Mouse (Mus musculus) lung, adult 2 months (tissue): ENCODE results near the gene Rnf11.

ENCODE experiments used
- CTCF ChIP-seq: fragments of 200-500 bp; IDR thresholded peaks from 2 replicates; pipeline ENCODE4 v1.5.1; 2011; ENCODE audit warnings: mild to moderate bottlenecking, low read length, control low read depth; ENCODE audit not compliant: insufficient read depth
- POLR2A ChIP-seq: fragments of 200-500 bp; IDR thresholded peaks from 2 replicates; pipeline ENCODE4 v1.6.1; 2011; ENCODE audit warnings: low read depth, mild to moderate bottlenecking, control low read depth, low read length, borderline replicate concordance; ENCODE audit errors: extremely low read depth

DNA sequence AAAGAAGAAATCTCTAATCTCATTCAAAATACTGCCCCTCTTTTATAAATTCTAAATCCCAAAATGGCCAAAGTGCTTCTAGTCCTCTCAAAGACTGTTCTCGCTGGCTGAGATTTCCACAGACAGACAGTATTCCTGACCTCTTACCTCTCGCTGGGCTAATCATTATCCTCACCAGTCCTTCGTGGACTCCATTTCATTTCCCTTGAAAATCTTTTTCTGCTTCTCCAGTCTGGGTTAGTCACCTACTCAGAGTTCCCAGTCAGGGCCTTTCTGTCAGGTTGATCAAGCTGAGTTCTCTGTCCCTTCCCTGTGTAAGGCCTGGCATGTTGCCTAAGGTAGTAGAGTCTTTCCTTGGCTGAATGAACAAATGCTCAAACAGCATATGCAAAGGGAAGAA lies 7.1 kb downstream of the Rnf11 start:
- no peak for TF ChIP-seq CTCF
- TF ChIP-seq POLR2A: no peak
